Mouse (Mus musculus) heart, embryonic 10.5 days (tissue): ENCODE data around the gene Pop7. TPM values are rescaled to one million over a fixed set of nuclear protein-coding genes. Genes with fewer than 3 reads are reported as not detected.

Experiments used
- DNase-seq: peaks from one replicate; pipeline ENCODE4 v3.0.0-alpha.2; 2017; ENCODE audit warnings: low spot score
- H3K27ac ChIP-seq: fragments of 300-500 bp; sonication (generic); 2 replicates; pipeline ENCODE4 v1.5.1; 2016; ENCODE audit warnings: mild to moderate bottlenecking
- H3K27me3 ChIP-seq: fragments of 300-500 bp; sonication (generic); 2 replicates; pipeline ENCODE4 v1.6.1; 2016; ENCODE audit warnings: mild to moderate bottlenecking; ENCODE audit not compliant: poor library complexity, insufficient read depth, severe bottlenecking
- H3K36me3 ChIP-seq: fragments of 300-500 bp; sonication (generic); 2 replicates; pipeline ENCODE4 v1.6.1; 2016; ENCODE audit warnings: mild to moderate bottlenecking, moderate library complexity
- H3K4me1 ChIP-seq: fragments of 300-500 bp; sonication (generic); 2 replicates; pipeline ENCODE4 v1.6.1; 2016; ENCODE audit warnings: mild to moderate bottlenecking
- H3K4me3 ChIP-seq: fragments of 300-500 bp; sonication (generic); 2 replicates; pipeline ENCODE4 v1.5.1; 2016; ENCODE audit warnings: mild to moderate bottlenecking, moderate library complexity
- H3K9me3 ChIP-seq: fragments of 300-500 bp; sonication (generic); 2 replicates; pipeline ENCODE4 v1.6.1; 2016; ENCODE audit warnings: mild to moderate bottlenecking, moderate library complexity
- WGBS: fragments of 180-500 bp; shearing (Covaris S2); methylation state at CpG from one replicate; pipeline ENCODE4 v1.1.7; 2016; 5-methylcytosine and 5-hydroxymethylcytosine counted together
- polyA plus RNA-seq: library from polyadenylated mRNA; unstranded; fragments of >200 nt; fragmentation: Nextera tagmentation; extraction: Ambion mirVana; gene quantifications from 2 replicates; pipeline ENCODE4 v1.2.1, GENCODE M21; 2016

Pop7 gene
- polyA plus RNA-seq: 50.6 and 56.6 TPM in 2 replicates

DNA sequence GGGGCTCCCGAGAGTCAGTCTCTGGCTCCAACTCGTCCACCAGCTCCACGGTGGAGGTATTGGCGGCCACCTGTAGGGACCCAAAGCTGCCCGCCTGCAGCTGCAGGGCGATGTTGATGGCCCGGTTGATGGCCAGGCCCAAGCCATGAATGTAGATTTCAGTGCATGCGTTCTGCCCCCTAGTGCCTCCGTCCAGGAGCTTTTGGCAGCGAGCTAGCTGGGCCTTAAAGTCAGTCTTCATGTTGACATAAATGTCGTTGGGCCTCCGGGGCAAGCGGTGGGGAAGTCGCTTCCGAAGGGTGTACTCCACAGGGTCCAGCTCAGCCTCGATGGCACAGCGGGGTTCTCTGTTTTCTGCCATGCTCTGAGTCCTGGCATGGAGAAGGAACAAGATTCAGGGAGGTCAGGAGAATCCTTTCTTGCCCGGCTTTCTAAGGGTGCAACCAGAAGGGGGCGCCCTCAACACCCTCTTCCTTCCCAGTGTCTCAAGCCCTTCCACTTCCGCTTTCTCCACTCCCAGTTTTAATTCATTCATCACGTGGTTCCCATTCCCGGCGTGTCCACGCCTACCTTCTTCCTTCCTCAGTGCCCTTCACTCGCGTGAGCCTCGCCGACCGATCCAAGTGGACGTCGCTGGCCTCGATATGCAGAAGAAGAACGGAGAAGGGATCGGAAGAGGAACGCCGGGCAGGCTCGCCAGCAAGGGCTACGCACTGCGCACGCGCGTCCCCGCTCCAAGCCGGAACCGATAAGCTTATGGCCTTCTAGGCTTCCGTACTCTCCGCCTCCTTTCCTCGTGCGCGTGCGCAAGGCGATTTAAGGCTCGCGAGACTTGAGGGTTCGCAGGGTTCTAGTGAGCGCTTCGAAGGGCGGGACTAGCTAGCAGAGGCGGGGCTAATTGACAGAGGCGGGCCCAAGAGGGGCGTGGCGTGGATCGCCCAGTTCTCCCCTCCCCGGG, at the start of gene Pop7:
TSS of gene Pop7 (minus strand) at position 810 of the 958 bp plus-strand sequence.
- no peaks in the 10 kb centered on the region for H3K27me3 ChIP-seq
- 3% methylated on average over 64 of the region's 64 CpGs for WGBS
- peaks cover 12% of the 10 kb centered on the region; the same call in 1 of the 2 replicates for H3K36me3 ChIP-seq
- peak within 1 kb of the TSS; percentile 97 for H3K27ac ChIP-seq
- peaks cover 12% of the 10 kb centered on the region; the same call in 1 of the 2 replicates for H3K4me1 ChIP-seq
- peak; percentile 99 for DNase-seq
- H3K4me3 ChIP-seq: peak within 1 kb of the TSS; percentile 76
- no peaks in the 10 kb centered on the region for H3K9me3 ChIP-seq

- no peak overlapping the region for H3K4me3 ChIP-seq
- H3K27ac ChIP-seq: no peak overlapping the region
- H3K4me1 ChIP-seq: peaks cover 6% of the 10 kb centered on the region; the same call in 1 of the 2 replicates
- no peaks in the 10 kb centered on the region for H3K36me3 ChIP-seq
- WGBS: 70% methylated on average over 5 of the region's 5 CpGs
- H3K27me3 ChIP-seq: peaks cover 25% of the 10 kb centered on the region
- H3K9me3 ChIP-seq: no peaks in the 10 kb centered on the region
- peak; percentile 70 for DNase-seq
Measured at GRCm38 (mm10) chr5:137551119-137551518, 48.8 kb upstream of the Pop7 start.

DNA sequence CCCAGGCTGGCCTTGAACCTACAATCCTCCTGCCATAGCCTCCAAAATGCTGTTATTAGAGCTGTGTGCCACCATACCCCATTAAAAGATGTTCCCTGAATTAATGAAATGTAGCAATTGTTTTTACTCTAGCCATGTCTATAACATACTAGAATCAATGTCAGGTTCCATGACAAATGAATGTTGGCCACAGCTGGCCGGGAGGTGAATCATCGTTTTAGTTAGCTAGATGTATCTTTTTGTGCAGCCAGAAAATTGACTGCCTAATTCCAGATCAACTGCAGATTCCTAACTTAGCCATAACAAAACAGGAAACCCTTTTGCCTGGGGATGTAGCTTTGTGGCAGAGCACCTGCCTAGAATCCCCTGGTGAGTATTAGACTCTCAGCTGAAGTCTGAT, 47.5 kb upstream of the Pop7 start:
- Histone ChIP-seq H3K36me3 (no peaks in the 10 kb centered on the region), H3K4me3 (no peak overlapping the region), H3K27ac (no peak overlapping the region), H3K27me3 (peaks cover 21% of the 10 kb centered on the region), H3K9me3 (no peaks in the 10 kb centered on the region), H3K4me1 (peaks cover 6% of the 10 kb centered on the region; the same call in 1 of the 2 replicates)
- no peak for DNase-seq
- 75% methylated on average over 2 of the region's 2 CpGs for WGBS

GRCm38 (mm10) chr5:137545596-137545995, 43.3 kb upstream of the Pop7 start:
- Histone ChIP-seq H3K27ac (no peak overlapping the region), H3K4me3 (no peak overlapping the region), H3K27me3 (no peaks in the 10 kb centered on the region; the same call in 1 of the 2 replicates), H3K4me1 (no peaks in the 10 kb centered on the region), H3K36me3 (no peaks in the 10 kb centered on the region), H3K9me3 (no peaks in the 10 kb centered on the region)
- DNase-seq: peak; percentile 51
- 64% methylated on average over 4 of the region's 4 CpGs for WGBS

- WGBS: 65% methylated on average over 6 of the region's 6 CpGs
- DNase-seq: peak; percentile 63
- no peaks in the 10 kb centered on the region for H3K36me3 ChIP-seq
- H3K27me3 ChIP-seq: no peaks in the 10 kb centered on the region; the same call in 1 of the 2 replicates
- no peak overlapping the region for H3K4me3 ChIP-seq
- no peaks in the 10 kb centered on the region for H3K4me1 ChIP-seq
- no peak overlapping the region for H3K27ac ChIP-seq
- no peaks in the 10 kb centered on the region for H3K9me3 ChIP-seq
Measured at GRCm38 (mm10) chr5:137544926-137545325, 42.6 kb upstream of the Pop7 start.

- peak; percentile 17 for DNase-seq
- H3K4me3 ChIP-seq: no peak overlapping the region
- peaks cover 4% of the 10 kb centered on the region for H3K27me3 ChIP-seq
- H3K4me1 ChIP-seq: no peaks in the 10 kb centered on the region
- no peaks in the 10 kb centered on the region for H3K9me3 ChIP-seq
- H3K27ac ChIP-seq: no peak overlapping the region
- WGBS: 74% methylated on average over 5 of the region's 5 CpGs
- H3K36me3 ChIP-seq: no peaks in the 10 kb centered on the region
Measured at GRCm38 (mm10) chr5:137541768-137542540, 39.6 kb upstream of the Pop7 start.

GRCm38 (mm10) chr5:137540991-137541390, 38.7 kb upstream of the Pop7 start:
- no peak overlapping the region for H3K27ac ChIP-seq
- H3K4me1 ChIP-seq: no peaks in the 10 kb centered on the region
- no peak overlapping the region for H3K4me3 ChIP-seq
- 67% methylated on average over 6 of the region's 6 CpGs for WGBS
- DNase-seq: peak; percentile 53
- H3K36me3 ChIP-seq: no peaks in the 10 kb centered on the region
- peaks cover 4% of the 10 kb centered on the region for H3K27me3 ChIP-seq
- H3K9me3 ChIP-seq: no peaks in the 10 kb centered on the region

DNA sequence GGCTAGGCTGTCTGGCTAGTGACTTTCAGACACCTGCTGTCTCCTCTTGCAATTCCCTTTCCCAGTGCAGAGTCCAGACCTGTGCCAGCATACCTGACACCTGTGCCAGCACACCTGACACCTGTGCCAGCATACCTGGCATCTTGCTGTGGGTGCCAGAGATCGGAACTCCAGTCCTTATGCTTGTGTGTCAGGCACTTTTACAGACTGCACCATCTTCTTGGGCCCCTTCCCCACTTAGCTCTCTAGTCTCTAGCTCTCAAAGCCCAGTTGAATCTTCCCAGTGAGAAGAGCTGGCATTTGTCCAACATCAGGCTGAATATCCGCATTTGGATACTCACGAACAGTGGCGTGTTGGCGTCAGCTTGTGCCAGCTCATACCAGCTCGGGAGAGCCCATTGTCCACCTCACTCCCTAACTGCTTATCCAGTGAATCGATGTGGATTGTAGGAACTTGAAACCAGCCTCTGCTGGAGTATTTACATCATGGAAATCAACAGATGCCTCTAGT, 37.0 kb upstream of the Pop7 start:
- 75% methylated on average over 7 of the region's 7 CpGs for WGBS
- no peaks in the 10 kb centered on the region for H3K9me3 ChIP-seq
- no peaks in the 10 kb centered on the region for H3K36me3 ChIP-seq
- peak; percentile 62 for DNase-seq
- no peak overlapping the region for H3K4me3 ChIP-seq
- H3K27me3 ChIP-seq: peaks cover 4% of the 10 kb centered on the region
- H3K27ac ChIP-seq: no peak overlapping the region
- H3K4me1 ChIP-seq: no peaks in the 10 kb centered on the region

GRCm38 (mm10) chr5:137537461-137537860, 35.1 kb upstream of the Pop7 start:
- H3K9me3 ChIP-seq: no peaks in the 10 kb centered on the region
- WGBS: 53% methylated on average over 4 of the region's 4 CpGs
- no peak overlapping the region for H3K4me3 ChIP-seq
- no peaks in the 10 kb centered on the region for H3K36me3 ChIP-seq
- H3K27ac ChIP-seq: no peak overlapping the region
- H3K27me3 ChIP-seq: peaks cover 4% of the 10 kb centered on the region; the same call in 1 of the 2 replicates
- peak; percentile 61 for DNase-seq
- H3K4me1 ChIP-seq: peaks cover 5% of the 10 kb centered on the region; the same call in 1 of the 2 replicates

- no peak overlapping the region for H3K27ac ChIP-seq
- WGBS: 81% methylated on average over 9 of the region's 9 CpGs
Measured at GRCm38 (mm10) chr5:137535318-137535717, 33.0 kb upstream of the Pop7 start.

GRCm38 (mm10) chr5:137534762-137535161, 32.4 kb upstream of the Pop7 start:
- no peak overlapping the region for H3K27ac ChIP-seq
- DNase-seq: peak; percentile 60
- WGBS: 94% methylated on average over 3 of the region's 3 CpGs
- H3K9me3 ChIP-seq: no peaks in the 10 kb centered on the region
- peaks cover 26% of the 10 kb centered on the region for H3K4me1 ChIP-seq
- peaks cover 4% of the 10 kb centered on the region; the same call in 1 of the 2 replicates for H3K27me3 ChIP-seq
- H3K4me3 ChIP-seq: no peak overlapping the region
- peaks cover 5% of the 10 kb centered on the region for H3K36me3 ChIP-seq

More at GRCm38 (mm10) chr5:137535318-137535717, 33.0 kb upstream of the Pop7 start:
- Histone ChIP-seq H3K27me3 (peaks cover 4% of the 10 kb centered on the region; the same call in 1 of the 2 replicates), H3K36me3 (no peaks in the 10 kb centered on the region), H3K4me1 (peaks cover 21% of the 10 kb centered on the region), H3K9me3 (no peaks in the 10 kb centered on the region), H3K4me3 (no peak overlapping the region)
- peak; percentile 35 for DNase-seq

DNA sequence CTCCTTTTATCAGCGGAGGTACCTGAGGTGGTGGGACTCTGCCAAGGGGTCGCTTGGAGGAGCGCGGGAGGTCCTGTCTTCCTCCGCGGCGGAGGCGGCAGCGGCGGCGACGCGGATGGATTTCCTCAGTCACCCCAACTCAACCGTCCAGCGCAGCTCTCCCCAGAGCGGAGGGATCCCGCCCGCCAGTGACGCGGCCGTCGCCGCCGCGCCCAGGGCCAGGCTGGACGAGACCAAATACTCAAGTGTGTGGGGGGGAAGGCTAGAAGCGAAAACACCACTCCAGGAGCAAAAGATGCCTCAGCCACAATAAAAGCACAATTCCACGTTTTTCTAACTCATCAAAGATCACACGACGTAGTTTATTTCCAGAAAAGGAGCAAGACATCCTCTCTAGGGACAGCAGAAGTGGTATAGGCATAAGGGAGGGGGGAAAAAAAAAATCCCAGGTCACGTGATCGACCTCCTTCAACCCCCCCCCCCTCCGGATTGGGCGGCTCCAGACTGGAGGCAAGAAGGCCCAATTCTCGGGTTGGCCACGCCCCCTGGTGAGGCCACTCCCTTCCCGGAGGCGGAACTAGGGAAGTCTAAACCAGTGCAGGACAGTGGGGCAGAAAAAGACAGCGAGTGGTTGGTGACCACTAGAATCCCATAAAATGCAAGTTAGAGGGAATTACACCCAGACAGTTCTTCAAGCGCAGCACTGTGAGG, 31.0 kb upstream of the Pop7 start, which contains the start of the genes Epo and Gnb2:
TSS of gene Epo (minus strand) at position 126 of the 711 bp plus-strand sequence.
TSS of gene Gnb2 (minus strand) at position 394 of the 711 bp plus-strand sequence.
- under 1% methylated on average over 40 of the region's 40 CpGs for WGBS
- Histone ChIP-seq H3K9me3 (no peaks in the 10 kb centered on the region), H3K4me3 (peak within 1 kb of the TSS; percentile 88), H3K4me1 (peaks cover 40% of the 10 kb centered on the region), H3K36me3 (peaks cover 19% of the 10 kb centered on the region), H3K27ac (peak within 1 kb of the TSS; percentile 95), H3K27me3 (no peaks in the 10 kb centered on the region)
- DNase-seq: peak; percentile 98
